Mouse (Mus musculus) heart, adult 8-10 months (tissue): Measurements from ENCODE around the gene Ugt1a6a. TPM values are rescaled to one million over a fixed set of nuclear protein-coding genes. Genes with fewer than 3 reads are reported as not detected.
"Not testable (repeated sequence)": the region's sequence is repeated elsewhere in the genome, so short reads cannot be mapped to it uniquely, and the experiment has no call there.

Experiments
- DNase-seq: peaks from one replicate; pipeline ENCODE4 v3.0.0; 2022; ENCODE audit warnings: low spot score
- total RNA-seq, 4 experiments: library from RNA; stranded (reverse); gene quantifications; 2 replicates each; pipeline ENCODE4 v1.2.4; 2022

The Ugt1a6a gene
- total RNA-seq = 1 to 10 TPM; 1.6 to 2.6 (median 2.4) TPM

DNA sequence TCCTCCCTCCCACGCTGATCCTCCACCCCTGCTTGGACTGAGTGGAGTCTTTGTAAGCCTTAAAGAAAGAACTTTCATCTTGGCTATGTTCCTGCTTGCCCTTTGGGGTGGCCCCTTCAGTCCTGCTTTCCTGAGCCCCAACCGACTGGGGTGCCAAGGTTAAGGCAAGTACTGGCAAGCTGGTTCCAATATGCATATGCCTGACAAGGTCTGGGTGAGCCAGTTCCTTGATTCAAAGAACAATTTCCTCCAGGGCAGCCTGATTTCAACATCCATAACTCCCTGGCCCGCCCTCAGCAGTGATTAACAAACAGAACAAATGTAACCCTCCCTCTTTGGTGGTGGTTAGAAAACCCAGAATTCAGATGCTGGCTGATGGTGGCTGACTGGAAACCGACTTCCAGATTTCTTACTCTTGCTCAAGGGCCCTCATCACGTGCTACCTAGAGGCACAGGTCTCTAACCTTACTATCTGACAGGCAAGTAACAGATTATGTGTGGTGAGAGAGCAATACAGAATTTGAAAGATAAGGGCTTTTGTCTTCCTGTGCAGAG, at the start of gene Ugt1a6a:
Ugt1a6a (plus strand) TSS at position 353 of the 555 bp plus-strand sequence.
- peak; percentile 30 for DNase-seq

DNA sequence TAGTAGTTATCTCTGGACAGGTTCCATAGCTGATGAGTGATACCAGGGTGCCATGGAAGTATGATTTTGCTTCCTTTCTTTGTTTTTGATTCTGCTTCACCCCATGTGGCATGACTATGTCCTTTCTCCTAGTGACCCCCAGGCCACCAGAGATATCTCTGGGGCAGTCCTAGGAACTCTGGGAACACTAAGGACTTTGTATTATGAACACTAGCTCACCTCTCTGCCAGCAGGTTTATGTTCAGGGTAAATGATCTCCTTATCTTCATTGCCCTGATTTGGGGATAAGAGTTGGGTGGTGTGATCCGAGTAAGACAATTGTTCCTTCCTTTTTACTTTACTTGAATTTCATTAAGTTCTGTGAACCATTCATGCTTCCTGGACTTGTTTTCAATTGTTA, 48.5 kb upstream of the Ugt1a6a start:
- DNase-seq = no peak

DNA sequence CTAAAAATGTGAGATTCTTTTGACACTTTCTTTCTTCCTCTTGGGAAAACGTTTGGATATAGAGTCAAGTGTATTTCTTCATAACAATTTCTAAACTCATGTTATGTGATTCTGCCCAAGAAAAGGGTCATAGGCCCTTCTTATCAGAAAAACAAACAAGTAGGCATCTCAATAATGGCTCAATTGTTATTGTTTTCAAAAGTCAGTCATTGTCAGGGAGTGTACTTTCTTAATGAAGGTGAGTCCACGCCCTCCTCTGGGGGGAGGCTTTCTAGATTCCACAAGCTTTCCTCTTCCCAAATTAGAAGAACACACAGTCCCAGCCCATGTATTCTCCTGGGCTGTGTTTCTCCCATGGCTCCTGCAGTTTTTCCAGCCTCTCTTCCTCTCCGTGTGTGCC, 47.1 kb upstream of the Ugt1a6a start, which contains the start of gene Ugt1a8:
Ugt1a8 (plus strand) TSS at position 301 of the 400 bp plus-strand sequence.
- no peak for DNase-seq

DNA sequence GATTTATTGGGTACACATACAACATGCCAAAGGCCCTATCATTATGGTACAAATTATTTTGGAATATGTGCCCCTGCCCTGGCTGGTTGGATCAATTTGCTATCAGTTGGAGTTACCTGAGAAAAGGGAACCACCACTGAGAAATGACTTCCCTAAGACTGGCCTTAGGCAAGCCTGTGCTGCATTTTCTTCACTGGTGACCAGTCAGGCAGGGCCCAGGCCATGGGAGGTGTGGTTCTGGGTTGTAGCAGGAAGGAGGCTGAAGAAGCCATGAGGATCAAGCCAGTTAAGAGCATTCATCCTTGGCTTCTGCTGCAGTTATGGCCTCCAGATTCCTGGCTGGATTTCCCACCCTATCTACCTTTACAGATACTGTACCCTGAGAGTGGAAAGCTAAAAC, 42.3 kb upstream of the Ugt1a6a start:
- no peak for DNase-seq

DNA sequence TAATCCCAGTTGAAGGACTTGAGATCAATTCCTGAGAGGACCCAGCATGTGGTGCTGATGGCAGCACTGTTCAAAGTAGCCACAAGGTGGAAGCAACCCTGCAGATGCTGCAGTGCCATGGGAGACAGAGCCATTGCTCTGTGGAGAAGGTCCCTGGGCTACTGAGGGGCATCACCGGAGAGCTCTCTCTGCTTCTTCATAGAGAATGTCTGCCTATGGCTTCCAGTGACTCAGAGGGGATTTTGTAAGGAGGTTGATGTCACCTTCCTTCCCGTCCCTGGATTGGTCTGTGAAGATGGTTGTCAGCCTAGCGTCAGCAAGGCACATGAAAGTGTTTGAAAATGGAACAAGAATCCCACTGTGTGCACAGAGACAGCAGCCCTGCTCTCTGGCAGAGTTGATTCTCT, 40.3 kb upstream of the Ugt1a6a start:
- not testable (repeated sequence) for DNase-seq

DNA sequence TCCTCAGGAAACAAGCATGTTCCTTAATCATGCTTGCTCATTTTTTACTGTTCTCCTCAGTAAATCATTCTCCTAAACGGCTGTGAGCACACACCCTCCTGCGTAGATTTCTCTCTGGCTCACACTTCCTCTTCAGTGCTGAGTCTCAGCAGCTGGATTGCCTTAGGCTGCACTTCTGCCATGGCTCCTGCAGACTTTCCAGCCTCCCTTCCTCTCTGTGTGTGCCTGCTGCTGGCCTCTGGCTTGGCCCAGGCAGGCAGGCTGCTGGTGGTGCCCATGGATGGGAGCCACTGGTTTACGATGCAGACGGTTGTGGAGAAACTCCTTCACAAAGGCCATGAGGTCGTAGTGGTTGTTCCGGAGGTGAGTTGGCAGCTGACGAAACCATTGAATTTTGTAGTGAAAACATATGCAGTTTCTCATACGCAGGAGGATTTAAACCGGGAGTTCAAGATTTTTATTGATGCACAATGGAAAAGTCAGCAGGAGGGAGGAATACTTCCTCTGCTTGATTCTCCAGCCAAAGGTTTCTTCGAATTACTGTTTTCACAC, 39.6 kb upstream of the Ugt1a6a start, which contains the start of gene Ugt1a7c:
Ugt1a7c (plus strand) TSS at position 122 of the 552 bp plus-strand sequence.
- peak; percentile 41 for DNase-seq

DNA sequence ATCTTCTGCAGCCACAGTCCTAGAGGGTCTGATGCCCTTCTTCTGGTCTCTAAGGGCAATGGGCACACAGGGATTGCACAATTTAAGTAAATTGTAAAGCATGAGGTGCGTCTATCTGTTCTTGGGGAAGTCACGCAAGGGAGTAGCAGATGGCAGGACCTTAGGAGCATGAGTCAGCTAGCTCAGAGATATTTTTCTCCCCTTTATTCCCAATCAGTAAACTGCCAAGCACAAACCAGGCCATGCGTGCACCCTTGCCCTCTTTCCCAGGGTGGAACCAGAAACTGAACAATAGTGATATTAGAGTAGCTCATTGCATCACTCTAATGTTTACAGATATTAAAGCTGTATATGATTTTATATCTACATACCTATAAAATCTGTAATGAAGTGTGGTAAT, 36.1 kb upstream of the Ugt1a6a start:
- not testable (repeated sequence) for DNase-seq

DNA sequence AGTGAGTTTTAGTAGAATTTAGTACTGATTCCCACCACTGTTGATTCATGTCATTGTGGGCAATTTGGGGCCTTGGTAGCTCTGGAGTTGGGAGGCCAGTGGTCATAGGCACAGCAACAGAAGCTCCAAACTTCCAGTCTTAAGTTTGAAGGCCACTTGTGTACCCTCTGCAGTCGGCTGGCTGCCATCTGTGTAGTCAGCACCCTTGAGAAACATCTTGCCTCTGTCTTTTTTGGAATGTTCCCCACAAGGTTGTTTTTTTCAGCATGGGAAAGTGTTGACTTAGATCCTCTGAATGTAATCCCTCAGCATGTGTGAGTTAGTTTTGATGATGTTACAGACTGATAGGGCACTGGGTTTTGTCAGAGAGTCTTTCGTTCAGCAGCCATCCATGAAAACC, 34.9 kb upstream of the Ugt1a6a start:
- DNase-seq = not testable (repeated sequence)

DNA sequence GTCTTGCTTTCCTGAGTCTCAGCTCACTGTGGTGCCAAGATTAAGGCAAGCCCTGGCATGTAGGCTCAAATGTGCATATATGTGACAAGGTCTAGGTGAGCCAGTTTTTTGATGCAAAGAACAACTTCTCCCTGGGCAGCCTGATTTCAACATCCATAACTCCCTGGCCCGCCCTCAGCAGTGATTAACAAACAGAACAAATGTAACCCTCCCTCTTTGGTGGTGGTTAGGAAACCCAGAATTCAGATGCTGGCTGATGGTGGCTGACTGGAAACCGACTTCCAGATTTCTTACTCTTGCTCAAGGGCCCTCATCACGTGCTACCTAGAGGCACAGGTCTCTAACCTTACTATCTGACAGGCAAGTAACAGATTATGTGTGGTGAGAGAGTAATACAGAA, 31.6 kb upstream of the Ugt1a6a start, which contains the start of gene Ugt1a6b:
Ugt1a6b (plus strand) TSS at position 234 of the 400 bp plus-strand sequence.
- not testable (repeated sequence) for DNase-seq

DNA sequence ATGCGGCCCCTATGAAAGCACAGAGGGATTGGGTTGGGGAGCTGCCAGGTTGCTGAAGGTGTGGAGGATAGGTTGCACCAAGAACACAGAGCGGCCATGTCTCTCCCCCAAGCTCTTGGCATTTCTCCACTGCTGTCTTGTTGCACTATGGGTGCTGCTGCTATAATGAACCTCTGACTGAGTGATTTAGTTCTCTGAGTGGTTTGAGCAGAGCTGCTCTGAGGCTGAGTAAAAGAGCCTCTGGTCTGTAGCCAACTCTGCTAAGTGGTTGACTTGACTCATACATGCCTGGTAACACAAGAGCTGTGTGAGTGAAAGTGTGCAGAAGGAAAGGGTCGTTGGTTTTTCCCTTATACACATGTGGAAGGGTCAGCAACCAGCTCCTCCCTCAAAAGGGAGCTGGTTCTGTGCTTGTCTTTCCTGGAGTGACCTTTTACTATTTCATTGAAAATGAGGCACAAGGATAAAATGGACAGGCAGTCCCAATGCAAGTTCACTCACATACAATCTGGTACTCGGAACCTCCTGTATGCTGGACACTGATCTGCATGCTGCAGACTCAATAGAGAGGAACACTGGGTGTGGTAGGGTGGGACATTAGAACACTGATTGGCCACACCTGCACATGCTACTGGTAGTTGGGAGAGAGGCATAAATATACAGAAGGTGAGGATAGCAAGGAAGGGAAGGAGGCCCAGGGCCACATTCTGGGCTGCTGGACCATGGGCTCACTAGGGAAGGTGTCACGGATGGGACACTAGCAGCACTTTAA, 30.7 kb upstream of the Ugt1a6a start:
- DNase-seq = not testable (repeated sequence)

DNA sequence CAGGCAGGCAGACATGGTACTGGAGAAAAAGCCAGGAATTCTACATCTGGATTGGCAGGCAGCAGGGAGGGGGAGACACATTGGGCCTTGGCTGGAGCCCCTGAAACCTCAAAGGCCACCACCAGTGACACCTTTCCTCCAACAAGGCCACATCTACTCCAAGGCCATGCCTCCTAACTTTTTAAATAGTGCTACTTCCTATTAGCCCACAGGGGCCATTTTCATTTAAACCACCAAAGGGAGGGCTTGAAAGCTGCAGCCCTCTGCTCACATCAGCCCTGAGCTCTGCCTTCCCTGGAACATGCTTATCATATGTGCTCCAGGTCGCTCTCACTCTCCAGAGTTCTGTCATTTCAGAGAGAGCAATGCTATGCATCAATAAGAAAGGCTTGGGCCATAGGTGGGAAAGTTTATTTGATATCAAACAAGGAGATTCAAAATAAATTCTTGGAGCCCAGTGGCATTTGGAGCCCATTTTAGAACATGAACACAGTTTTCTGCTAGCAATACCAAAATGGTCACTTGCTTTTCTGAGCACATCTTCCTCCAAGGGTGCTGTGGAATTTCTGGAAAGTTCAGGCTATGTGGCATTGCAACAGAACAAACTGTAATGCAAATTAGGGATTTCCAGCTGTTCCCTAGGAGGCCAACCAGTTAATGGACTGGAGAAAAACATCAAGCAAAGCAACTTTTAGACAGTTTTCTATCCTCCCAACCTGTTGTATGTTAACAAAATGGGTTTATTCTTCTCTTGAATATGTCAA, 29.8 kb upstream of the Ugt1a6a start:
- DNase-seq = no peak

DNA sequence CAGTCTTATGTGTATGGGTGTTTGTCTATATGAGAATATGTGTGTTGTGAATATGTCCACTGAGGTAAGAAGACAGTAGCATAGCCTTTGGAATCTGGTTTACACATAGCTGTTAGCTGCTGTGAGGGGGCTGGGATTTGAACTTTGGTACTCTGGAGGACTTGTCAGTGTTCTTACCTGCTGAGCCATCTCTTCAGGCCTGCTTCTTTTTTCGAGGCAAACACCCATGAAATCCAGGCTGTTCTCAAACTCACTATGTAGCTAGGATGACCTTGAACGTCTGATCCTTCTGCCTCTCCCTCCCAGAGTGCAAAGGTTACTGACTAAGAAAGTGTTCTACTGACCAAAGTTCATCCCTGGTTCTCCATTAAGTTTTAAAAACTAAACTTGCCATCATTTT, 29.0 kb upstream of the Ugt1a6a start:
- no peak for DNase-seq

DNA sequence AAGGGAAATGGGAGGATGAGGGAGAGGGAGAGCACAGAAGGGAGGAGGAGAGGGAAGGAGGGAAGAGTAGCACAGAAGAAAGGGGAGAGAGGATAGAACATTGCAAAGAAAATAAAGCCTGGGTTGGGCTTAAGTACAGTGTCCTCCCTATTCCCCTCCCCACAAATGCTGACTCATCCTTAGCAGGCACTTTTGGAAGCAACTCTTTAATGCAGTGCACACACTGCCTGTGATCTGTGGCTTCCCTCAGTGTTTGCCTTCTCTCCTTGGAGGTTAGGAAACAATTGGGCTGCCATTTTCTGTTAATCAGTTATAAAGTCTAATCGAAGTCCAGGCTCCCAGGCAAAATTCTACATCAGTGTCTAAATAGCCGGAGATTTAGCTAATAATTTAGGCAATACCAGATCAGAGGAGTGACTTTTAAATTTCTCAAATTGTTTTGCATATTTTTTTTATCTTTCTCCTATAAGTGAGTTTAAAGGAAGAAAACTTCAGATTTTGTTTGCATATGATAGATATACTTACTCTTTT, 25.5 kb upstream of the Ugt1a6a start:
- not testable (repeated sequence) for DNase-seq

DNA sequence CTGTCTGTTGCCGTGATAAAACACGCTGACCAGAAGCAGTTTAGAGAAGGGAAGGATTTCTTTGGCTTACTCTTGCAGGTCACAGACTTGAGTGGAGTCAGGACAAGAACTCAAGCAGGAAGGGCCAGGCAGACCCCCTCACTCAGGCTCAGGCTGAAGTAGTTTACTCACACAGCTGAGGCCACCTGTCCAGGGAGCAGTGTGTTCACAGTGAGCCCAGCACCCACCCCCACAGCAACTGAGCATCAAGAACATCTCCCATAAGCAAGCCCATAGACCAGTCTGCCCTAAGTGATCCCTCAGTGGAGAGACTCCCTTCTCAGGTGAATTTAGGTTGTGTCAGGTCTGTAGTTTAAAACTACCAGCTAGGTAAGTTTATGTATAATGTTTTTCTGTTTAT, 25.0 kb upstream of the Ugt1a6a start:
- not testable (repeated sequence) for DNase-seq

DNA sequence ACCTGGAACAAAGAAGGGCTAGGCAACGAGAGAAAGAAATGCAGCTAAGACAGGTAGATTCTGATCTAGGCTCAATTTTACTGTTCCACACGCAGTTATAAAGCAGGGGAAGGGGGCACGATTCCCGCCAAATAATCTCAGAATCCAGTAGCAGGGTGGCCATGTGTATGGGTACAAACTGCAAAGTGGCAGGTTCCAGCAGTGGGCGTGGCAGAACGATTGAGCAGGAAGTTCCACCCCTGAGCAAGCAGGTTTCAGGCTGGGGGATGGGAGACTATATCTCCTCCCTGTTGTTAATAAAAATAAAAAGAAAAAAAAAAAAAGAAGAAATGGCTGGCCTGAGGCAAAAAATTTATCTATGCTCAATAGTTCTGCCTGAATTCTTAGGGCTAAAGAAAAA, 21.8 kb upstream of the Ugt1a6a start:
- not testable (repeated sequence) for DNase-seq

DNA sequence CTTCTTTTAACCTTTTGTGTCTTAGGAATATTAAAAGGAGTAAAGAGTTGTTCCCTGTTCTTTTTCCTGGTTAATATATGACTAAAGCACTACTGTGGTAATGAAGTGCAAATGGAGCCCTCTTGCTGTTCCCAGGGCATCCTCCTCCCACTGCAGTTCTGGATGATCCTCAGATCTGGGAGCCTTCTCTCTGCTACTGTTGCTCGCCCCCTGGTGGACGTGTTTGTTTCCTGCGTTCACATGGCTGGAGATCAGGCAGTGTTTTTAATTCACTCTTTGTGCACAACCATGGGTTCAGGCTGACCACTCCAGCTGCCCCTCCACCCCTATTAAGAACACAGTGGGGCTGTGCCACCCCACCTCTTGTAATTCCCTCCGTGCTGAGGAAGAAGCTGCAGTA, 14.1 kb upstream of the Ugt1a6a start:
- DNase-seq = not testable (repeated sequence)

DNA sequence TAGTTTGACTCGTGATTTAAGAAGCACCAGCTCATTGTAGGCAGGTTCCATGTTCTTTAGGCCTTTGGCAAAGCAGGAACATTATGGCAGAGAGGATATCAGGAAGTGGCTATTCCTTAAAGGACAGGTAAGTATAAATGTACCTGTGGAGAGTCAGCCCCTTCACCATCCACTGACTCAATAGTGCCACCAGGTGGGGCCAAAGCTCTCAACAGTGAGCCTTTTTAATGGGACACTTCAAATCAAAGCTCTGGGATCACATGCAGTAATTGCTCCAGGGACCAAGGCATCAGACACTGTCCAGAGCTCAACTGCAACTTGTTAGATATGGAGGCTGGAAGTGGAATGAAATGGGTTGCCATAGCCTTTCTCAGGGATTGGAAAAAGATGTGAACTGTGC, 13.1 kb upstream of the Ugt1a6a start:
- DNase-seq = not testable (repeated sequence)

DNA sequence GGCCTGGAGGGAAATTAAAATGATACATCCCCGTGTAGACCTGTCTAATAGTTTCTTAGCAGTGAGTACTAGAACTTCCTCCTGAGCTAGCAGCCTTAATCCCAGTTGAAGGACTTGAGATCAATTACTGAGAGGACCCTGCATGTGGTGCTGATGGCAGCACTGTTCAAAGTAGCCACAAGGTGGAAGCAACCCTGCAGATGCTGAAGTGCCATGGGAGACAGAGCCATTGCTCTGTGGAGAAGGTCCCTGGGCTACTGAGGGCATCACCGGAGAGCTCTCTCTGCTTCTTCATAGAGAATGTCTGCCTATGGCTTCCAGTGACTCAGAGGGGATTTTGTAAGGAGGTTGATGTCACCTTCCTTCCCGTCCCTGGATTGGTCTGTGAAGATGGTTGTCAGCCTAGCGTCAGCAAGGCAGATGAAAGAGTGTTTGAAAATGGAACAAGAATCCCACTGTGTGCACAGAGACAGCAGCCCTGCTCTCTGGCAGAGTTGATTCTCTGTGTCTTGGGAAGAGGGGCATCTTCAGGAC, 8.7 kb upstream of the Ugt1a6a start:
- DNase-seq = not testable (repeated sequence)

DNA sequence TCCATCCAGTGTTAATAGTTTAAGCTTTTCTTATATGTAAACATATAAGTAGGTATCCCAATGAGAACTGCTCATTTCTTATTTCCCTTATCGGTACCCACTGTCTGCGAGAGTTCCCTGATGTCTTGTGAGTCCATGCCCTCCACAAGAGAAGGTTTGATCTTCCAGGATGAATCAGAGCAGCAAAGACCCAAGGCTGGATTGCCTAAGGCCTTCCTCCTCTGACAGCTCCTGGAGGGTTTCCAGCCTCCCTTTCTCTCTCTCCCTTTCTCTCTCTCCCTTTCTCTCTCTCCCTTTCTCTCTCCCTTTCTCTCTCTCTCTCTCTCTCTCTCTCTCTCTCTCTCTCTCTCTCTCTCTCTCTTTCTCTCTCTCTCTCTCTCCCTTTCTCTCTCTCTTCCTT, 5.5 kb upstream of the Ugt1a6a start:
- not testable (repeated sequence) for DNase-seq

DNA sequence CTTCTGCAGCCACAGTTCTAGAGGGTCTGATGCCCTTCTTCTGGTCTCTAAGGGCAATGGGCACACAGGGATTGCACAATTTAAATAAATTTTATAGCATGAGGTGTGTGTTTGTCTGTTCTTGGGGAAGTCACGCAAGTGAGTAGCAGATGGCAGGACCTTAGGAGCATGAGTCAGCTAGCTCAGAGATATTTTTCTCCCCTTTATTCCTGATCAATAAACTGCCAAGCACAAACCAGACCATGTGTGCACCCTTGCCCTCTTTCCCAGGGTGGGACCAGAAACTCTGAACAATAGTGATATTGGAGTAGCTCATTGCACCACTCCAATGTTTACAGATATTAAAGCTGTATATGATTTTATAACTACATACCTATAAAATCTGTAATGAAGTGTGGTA, 4.4 kb upstream of the Ugt1a6a start:
- not testable (repeated sequence) for DNase-seq

DNA sequence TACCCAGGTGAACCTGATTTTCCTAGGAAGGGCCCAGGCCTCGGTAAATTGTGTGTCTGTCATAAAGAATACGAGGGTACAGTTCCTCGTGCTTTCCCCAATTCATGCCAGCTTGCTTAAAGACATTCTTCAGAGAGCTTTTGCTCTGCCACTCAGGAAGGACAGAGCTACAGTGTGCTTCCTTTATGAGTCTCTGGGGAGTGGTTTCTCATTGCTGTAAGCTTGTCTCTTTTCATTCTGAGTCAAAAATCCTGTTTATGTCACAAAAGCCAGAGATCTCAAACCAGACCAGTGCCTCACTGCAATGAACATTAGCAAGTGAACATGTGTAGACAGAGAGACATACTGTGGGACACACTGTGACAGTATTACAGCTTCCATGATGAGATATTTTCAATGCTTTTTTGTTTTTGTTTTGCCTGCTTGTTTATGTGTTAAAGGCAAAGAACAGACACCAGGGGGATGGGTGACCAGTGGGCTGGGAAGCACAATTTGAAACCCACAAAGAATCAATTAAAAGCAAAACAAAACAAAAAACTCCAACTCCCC, 627 bp upstream of the Ugt1a6a start:
- DNase-seq = no peak
